Mouse (Mus musculus) heart, adult 18-20 months (tissue): ENCODE measurements around the gene Ndufs2. TPM values are rescaled to one million over a fixed set of nuclear protein-coding genes. Genes with fewer than 3 reads are reported as not detected.
"Not testable (repeated sequence)": the region's sequence is repeated elsewhere in the genome, so short reads cannot be mapped to it uniquely, and the experiment has no call there.

Experiments
- DNase-seq, 2 experiments: peaks; one replicate each; pipeline ENCODE4 v3.0.0; 2021 to 2022; ENCODE audit warnings: mixed read lengths in 1 of 2
- total RNA-seq, 2 experiments: library from RNA; stranded (reverse); gene quantifications; 2 replicates each; pipeline ENCODE4 v1.2.3; 2021

Ndufs2 gene
- total RNA-seq, 2 experiments from 2014 or later: 1,592 to 1,593 TPM

DNA sequence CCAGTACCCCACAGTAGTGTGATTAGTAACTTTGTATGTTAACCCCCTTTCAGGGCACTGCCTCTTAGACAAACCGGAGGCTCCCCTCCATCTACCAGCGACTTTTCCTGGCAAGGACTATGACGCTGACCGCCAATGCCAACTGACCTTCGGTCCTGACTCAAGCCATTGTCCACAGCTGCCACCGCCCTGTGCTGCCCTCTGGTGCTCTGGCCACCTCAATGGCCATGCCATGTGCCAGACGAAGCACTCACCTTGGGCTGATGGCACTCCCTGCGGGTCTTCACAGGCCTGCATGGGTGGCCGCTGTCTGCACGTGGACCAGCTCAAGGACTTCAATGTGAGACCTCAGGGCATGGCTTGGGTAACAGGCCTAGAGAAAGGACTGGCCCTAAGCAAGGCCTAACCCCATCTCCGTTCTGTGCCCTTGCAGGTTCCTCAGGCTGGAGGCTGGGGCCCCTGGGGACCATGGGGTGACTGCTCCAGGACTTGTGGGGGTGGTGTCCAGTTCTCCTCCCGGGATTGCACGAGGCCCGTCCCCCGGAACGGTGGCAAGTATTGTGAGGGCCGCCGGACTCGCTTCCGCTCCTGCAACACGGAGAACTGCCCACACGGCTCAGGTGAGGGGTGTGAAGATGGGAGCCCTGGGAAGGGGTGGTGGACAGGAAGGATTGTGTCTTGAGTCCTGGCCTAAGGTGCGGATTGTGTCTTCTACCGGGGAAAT, 5.1 kb upstream of the Ndufs2 start:
- no peak for DNase-seq

DNA sequence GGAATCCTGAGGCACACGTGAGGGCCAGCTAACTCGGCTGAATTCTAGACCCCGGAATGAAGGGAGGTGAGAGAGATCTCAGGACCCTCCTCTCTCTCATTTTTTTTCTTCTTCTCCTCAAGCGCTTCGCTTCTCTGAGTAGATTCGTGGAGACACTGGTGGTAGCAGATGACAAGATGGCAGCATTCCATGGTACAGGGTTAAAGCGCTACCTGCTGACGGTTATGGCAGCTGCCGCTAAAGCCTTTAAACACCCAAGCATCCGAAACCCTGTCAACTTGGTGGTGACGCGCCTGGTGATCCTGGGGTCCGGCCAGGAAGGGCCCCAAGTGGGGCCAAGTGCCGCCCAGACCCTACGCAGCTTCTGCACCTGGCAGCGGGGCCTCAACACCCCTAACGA, 1.2 kb upstream of the Ndufs2 start:
- DNase-seq: no peak

GRCm38 (mm10) chr1:171251594-171252324, 571 bp upstream of the Ndufs2 start:
- DNase-seq: peak; percentile 66 to 73

DNA sequence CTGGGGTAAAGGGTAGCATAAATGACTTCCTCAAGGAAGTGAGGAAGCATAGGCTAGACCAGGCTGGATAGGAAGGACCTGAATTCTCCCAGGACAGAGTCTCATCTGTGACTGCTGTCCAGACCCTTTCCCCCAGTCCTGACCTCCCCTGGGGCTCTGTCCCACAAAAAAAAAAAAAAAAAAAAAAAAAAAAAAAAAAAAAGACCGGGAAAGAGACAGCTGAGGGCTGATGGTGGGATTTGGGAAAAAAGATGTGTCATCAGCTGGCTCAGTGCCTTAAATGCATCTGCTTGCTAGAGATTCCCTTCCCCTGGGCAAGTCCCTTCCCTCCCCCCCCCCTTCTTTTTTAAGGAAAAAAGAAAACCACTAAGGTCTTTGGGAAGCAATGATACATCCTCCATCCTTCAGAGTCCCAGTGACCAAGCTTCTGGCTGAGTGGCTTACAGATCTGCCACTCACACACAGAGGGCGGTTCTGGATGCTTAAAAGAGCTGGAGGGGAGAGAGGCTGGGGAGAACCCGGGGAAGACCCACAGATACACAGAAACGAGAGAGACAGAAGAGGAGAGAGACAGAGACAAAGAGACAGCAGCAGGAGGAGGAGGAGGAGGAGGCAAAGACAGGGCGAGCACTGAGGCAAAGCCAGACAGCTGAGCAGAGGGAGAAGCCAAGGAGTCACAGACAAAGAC, 1.1 kb downstream of the Ndufs2 start, which contains the start of gene Adamts4:
TSS of gene Adamts4 (plus strand) at position 509 of the 688 bp plus-strand sequence.
- peak; percentile 77 to 78 for DNase-seq

- DNase-seq: peak in 1 of 2 experiments; percentile 64
Observed at GRCm38 (mm10) chr1:171248386-171249226, 2.6 kb downstream of the Ndufs2 start.

- peak; percentile 66 to 70 for DNase-seq
Observed at GRCm38 (mm10) chr1:171247916-171248315, 3.3 kb downstream of the Ndufs2 start.

GRCm38 (mm10) chr1:171247453-171247841, 3.7 kb downstream of the Ndufs2 start:
- no peak for DNase-seq

DNA sequence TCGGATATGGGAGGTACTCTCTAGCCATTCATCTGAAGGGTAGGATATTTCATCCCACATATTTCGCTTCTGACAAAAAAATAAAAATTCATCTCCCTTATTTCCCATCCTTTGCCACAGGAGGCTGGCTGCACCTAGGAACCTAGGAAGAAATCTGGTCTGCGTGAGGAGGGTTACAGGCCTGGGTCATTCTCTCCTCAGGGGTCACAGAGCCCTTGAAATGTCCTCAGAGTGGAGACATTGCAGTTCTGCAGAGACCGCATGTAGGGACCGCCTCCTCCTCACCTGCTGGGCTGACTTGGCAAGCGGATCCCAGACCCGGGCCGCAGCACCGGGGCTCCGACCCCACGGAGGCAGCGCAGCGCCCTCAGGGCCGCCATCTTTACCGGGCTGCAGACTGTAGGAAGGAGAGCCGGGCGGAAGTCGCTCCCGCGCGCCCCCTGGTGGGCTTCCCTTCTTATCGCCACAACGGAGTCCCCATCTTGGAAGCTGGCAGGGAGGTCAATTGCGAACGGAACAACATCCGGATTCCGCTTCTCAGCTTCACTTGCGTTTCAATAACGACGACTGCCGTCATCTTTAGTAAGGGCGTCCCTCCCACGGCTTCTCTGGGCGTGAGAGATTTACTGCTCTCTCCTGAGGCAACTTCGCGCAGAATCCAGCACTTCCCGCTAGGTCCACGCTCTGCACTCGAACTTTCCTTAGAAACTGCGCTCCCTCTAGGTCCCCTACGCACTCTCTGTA, 4.3 kb downstream of the Ndufs2 start:
- peak; percentile 97 to 99 for DNase-seq

GRCm38 (mm10) chr1:171245353-171245752, 5.8 kb downstream of the Ndufs2 start:
- DNase-seq: no peak

DNA sequence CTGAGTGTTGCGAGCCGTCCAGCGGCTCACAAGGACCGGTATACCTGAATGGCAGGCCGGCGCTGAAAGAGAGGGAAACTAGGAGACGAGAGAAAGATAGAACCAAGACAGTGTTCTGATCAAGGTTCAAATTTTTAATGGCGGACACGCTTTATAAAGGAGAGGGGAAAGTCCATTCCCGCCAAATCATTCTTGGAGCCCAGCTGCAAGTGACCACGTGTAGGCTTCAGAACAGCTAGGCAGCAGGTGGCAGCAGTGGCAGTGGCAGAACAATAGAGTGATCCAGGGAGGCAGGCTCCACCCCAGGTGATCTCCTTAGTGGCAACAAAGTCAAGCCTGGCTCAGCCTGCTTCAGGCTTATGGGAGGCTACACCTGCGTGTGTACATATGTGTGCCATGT, 9.2 kb downstream of the Ndufs2 start:
- not testable (repeated sequence) for DNase-seq

DNA sequence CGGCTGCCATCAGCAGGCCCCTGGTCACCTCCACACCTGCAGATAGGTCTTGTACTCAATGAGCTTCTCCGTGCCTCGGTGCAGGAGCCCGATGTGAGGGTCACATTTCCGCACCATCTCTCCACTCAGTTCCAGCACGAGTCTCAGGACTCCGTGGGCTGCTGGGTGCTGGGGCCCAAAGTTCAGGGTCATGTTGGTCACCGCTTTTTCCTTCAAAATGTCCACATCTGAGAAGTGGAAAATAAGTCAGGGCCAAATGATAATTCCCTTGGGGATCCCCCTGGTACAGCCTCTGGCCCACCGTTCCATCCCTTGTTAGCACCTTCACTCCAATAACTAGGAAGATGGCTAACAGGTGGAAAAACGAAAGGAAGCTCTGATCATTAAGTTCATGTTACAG, 10.3 kb downstream of the Ndufs2 start:
- DNase-seq: no peak

DNA sequence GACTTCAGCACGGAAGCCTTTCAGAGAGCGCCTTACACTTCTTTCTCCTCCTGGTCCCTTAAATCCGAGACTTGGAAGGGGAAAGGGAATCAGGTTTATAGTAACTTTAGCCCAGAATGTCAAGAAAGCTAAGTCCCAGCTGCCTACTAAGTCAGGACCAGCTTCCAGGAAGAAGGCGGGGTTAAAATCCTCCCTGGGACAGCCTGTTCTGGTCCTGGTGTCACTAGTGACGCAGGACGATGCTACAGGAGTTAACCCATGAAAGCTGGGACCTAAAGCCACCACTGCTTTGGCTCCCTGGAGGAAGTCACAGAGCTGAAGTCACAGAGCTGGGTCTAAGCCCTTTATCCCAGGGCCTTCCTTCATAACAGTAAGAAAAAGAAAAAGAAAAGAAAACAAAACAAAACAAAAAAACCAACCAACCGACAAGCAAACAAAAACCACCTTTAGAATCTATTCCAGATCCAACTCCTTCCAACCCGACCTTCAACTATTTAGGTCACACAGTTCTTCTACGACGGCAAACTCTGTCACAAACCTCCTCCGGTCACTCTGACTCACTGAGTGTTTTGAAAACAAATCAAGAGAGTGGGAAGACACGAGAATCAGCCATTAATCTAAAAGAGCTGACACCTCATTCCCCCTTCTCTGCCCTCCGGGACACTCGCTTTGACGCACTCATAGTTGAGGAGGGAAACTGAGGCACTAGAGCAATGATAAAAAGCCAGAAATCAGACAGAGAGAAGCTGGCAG, 11.0 kb downstream of the Ndufs2 start:
- peak; percentile 77 to 85 for DNase-seq

DNA sequence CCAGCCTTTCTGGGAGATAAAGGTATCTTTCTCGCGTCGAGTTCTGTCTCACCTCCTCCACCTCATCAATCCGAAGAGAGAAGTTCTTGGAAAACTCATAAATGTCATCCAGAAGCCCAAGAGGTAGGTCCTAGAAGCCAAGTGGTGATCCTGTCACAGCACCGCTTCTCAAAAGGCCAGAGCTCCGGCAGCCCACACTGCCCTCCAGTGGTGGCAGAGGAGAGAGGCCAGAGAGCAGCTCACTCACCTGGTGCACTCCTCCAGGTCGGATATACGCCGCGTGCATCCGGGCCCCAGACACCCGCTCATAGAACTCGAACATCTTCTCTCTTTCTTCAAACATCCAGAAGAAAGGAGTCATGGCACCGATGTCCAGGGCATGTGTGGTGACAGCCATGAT, 12.7 kb downstream of the Ndufs2 start:
- DNase-seq: peak; percentile 53 to 73

DNA sequence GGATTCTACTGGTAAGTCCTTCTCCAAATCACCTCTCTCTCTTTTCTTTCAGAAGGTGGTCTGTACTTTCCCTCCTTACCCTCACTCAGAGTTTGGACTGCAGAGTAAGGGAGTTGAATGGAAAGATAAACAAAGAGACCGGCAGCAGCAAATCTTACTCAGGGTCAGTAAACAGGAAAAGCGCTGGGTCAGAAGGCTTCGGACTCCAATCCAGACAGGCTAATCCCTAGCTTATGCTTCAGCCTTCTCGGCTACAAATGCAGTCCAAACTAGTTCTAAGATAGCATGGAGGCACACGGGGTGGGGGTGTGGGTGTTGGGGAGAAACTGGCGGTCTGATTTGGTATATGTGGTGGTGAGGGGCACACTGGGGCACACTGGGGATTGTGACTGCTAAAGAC, 13.8 kb downstream of the Ndufs2 start:
- no peak for DNase-seq

DNA sequence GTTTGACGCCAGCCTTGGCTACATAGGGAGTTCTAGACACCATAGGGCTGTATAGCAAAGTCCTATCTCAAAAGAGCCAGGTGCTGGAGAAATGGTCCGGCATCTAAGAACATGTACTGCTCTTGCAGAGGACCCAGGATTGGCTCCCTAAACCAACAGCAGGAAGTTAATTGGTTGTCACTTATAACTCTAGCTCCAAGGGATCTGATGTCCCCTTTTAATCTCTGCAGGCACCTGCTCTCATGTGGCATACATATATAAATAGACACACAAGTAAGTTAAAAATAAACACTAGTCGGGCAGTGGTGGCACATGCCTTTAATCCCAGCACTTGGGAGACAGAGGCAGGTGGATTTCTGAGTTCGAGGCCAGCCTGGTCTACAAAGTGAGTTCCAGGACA, 15.4 kb downstream of the Ndufs2 start:
- peak in 1 of 2 experiments; percentile 47 for DNase-seq

GRCm38 (mm10) chr1:171234538-171234937, 16.6 kb downstream of the Ndufs2 start:
- DNase-seq: no peak

DNA sequence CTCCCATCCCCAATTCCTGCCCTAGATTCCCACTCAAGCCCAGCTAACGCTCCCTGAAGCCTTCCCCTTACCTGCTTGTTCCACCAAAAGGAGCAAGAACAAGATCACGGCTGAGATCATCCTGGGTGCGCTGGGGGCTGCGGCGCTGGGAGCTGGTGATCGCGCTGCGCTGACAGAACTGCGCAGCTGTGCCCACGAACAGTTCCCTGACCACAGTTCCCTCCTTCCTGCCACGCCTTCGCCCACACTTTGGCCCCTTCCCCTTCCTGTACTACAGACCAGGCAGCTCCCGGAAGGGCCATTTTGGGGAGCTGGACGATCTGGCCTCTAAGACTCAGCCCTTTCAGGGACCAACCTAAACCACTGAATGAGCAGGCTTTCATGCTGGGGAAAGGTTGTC, 17.1 kb downstream of the Ndufs2 start, which contains the start of gene Fcer1g:
TSS of gene Fcer1g (minus strand) at position 240 of the 400 bp plus-strand sequence.
- DNase-seq: peak in 1 of 2 experiments; percentile 74

- peak in 1 of 2 experiments; percentile 38 for DNase-seq
Observed at GRCm38 (mm10) chr1:171232800-171233730, 18.1 kb downstream of the Ndufs2 start.

- no peak for DNase-seq
Observed at GRCm38 (mm10) chr1:171232348-171232747, 18.8 kb downstream of the Ndufs2 start.
